Mouse (Mus musculus): ENCODE data around the gene Abhd14a. TPM values are rescaled to one million over a fixed set of nuclear protein-coding genes. Genes with fewer than 3 reads are reported as not detected.
"Not testable (repeated sequence)": the region's sequence is repeated elsewhere in the genome, so short reads cannot be mapped to it uniquely, and the experiment has no call there.

Gene Abhd14a
- total RNA-seq (2021), result 10 to 100 TPM; 40.9 to 41.8 TPM
- long read RNA-seq, experiment 1, partial matches to known transcripts, result 1 of 35 reads
- long read RNA-seq, experiment 1, other reads (novel, unspliced or antisense), result 33 of 35 reads
- long read RNA-seq, experiment 2, partial matches to known transcripts, result 2 of 78 reads
- long read RNA-seq, experiment 2, other reads (novel, unspliced or antisense), result 70 of 78 reads

GRCm38 (mm10) chr9:106447348-106447747, at the start of gene Abhd14a, which contains the start of gene Abhd14b:
Gene Abhd14a, minus strand, starts transcription at chr9:106447678.
Gene Abhd14b, plus strand, starts transcription at chr9:106447459.
- peak; percentile 93 for DNase-seq (ENCODE audit: low spot score in 2 of 2)

- DNase-seq (ENCODE audit: low spot score in 2 of 2), result not testable (repeated sequence)
These were observed 40.1 kb upstream of the Abhd14a start for GRCm38 (mm10) chr9:106487602-106488001.

GRCm38 (mm10) chr9:106485076-106485475, 37.6 kb upstream of the Abhd14a start:
- DNase-seq (ENCODE audit: low spot score in 2 of 2), result no peak

- no peak for DNase-seq (ENCODE audit: low spot score in 2 of 2)
These were observed 36.1 kb upstream of the Abhd14a start for GRCm38 (mm10) chr9:106483606-106484005.

GRCm38 (mm10) chr9:106483136-106483535, 35.7 kb upstream of the Abhd14a start:
- DNase-seq (ENCODE audit: low spot score in 2 of 2), result no peak

GRCm38 (mm10) chr9:106482578-106483115, 35.2 kb upstream of the Abhd14a start:
- DNase-seq (ENCODE audit: low spot score in 2 of 2), result no peak

- DNase-seq (ENCODE audit: low spot score in 2 of 2), result no peak
These were observed 34.2 kb upstream of the Abhd14a start for GRCm38 (mm10) chr9:106481676-106482075.

GRCm38 (mm10) chr9:106481075-106481474, 33.6 kb upstream of the Abhd14a start:
- DNase-seq (ENCODE audit: low spot score in 2 of 2), result no peak

GRCm38 (mm10) chr9:106480541-106480940, 33.1 kb upstream of the Abhd14a start:
- no peak for DNase-seq (ENCODE audit: low spot score in 2 of 2)

- DNase-seq (ENCODE audit: low spot score in 2 of 2), result no peak
These were observed 30.6 kb upstream of the Abhd14a start for GRCm38 (mm10) chr9:106478101-106478500.

- no peak for DNase-seq (ENCODE audit: low spot score in 2 of 2)
These were observed 30.2 kb upstream of the Abhd14a start for GRCm38 (mm10) chr9:106477649-106478048.

- peak; percentile 99 to 100 for DNase-seq (ENCODE audit: low spot score in 2 of 2)
These were observed 29.5 kb upstream of the Abhd14a start, which contains the start of gene Parp3 for GRCm38 (mm10) chr9:106476924-106477484. Gene Parp3, minus strand, starts transcription at chr9:106476949.

- no peak for DNase-seq (ENCODE audit: low spot score in 2 of 2)
These were observed 28.8 kb upstream of the Abhd14a start for GRCm38 (mm10) chr9:106476002-106476923.

- DNase-seq (ENCODE audit: low spot score in 2 of 2), result no peak
These were observed 28.2 kb upstream of the Abhd14a start, which contains the start of gene Rrp9 for GRCm38 (mm10) chr9:106475663-106476001. Gene Rrp9, plus strand, starts transcription at chr9:106475963.

GRCm38 (mm10) chr9:106475046-106475445, 27.6 kb upstream of the Abhd14a start:
- no peak for DNase-seq (ENCODE audit: low spot score in 2 of 2)

- no peak for DNase-seq (ENCODE audit: low spot score in 2 of 2)
These were observed 27.0 kb upstream of the Abhd14a start for GRCm38 (mm10) chr9:106474456-106474855.

GRCm38 (mm10) chr9:106473753-106474105, 26.3 kb upstream of the Abhd14a start:
- no peak for DNase-seq (ENCODE audit: low spot score in 2 of 2)

GRCm38 (mm10) chr9:106473081-106473752, 25.7 kb upstream of the Abhd14a start:
- DNase-seq (ENCODE audit: low spot score in 2 of 2), result no peak

GRCm38 (mm10) chr9:106472321-106472720, 24.8 kb upstream of the Abhd14a start:
- no peak for DNase-seq (ENCODE audit: low spot score in 2 of 2)

- no peak for DNase-seq (ENCODE audit: low spot score in 2 of 2)
These were observed 24.4 kb upstream of the Abhd14a start for GRCm38 (mm10) chr9:106471892-106472291.
